Mouse (Mus musculus): ENCODE results near the gene Olfr12. TPM values are rescaled to one million over a fixed set of nuclear protein-coding genes. Genes with fewer than 3 reads are reported as not detected.

Gene Olfr12
- polyA plus RNA-seq, 1 experiment from 2014 or later: not detected

- H3K9me3 ChIP-seq (ENCODE audit: control insufficient read depth, low read length): no peaks in the 10 kb centered on the region
- no peak overlapping the region for H3K4me3 ChIP-seq (ENCODE audit: low read depth, low read length)
- H3K27me3 ChIP-seq (ENCODE audit: control insufficient read depth, insufficient read depth, low read length): no peaks in the 10 kb centered on the region
- H3K27ac ChIP-seq (ENCODE audit: low read depth, low read length): no peak overlapping the region
- no peaks in the 10 kb centered on the region for H3K4me1 ChIP-seq (ENCODE audit: control insufficient read depth, insufficient read depth, low read length)
- WGBS: 12% methylated on average over 1 of the region's 1 CpGs
- no peaks in the 10 kb centered on the region for H3K36me3 ChIP-seq (ENCODE audit: control insufficient read depth, insufficient read depth, low read length)
- H3K9ac ChIP-seq (ENCODE audit: low read length): no peak overlapping the region
- ATAC-seq (ENCODE audit: insufficient read depth, low FRiP score, low TSS enrichment) (no peak), DNase-seq (ENCODE audit: low spot score) (no peak)
- no peak overlapping the region for H3K4me2 ChIP-seq (ENCODE audit: low read depth)
Observed at GRCm38 (mm10) chr1:92614516-92614915, 3.1 kb upstream of the Olfr12 start.

- H3K27ac ChIP-seq (ENCODE audit: low read depth, low read length): no peak overlapping the region
- no peaks in the 10 kb centered on the region for H3K4me1 ChIP-seq (ENCODE audit: control insufficient read depth, insufficient read depth, low read length)
- H3K36me3 ChIP-seq (ENCODE audit: control insufficient read depth, insufficient read depth, low read length): no peaks in the 10 kb centered on the region
- H3K4me3 ChIP-seq (ENCODE audit: low read depth, low read length): no peak overlapping the region
- H3K4me2 ChIP-seq (ENCODE audit: low read depth): no peak overlapping the region
- H3K9me3 ChIP-seq (ENCODE audit: control insufficient read depth, low read length): no peaks in the 10 kb centered on the region
- no peaks in the 10 kb centered on the region for H3K27me3 ChIP-seq (ENCODE audit: control insufficient read depth, insufficient read depth, low read length)
- ATAC-seq (ENCODE audit: insufficient read depth, low FRiP score, low TSS enrichment) (no peak), DNase-seq (ENCODE audit: low spot score) (no peak)
- H3K9ac ChIP-seq (ENCODE audit: low read length): no peak overlapping the region
- WGBS: 74% methylated on average over 1 of the region's 1 CpGs
Observed at GRCm38 (mm10) chr1:92616046-92616445, 1.5 kb upstream of the Olfr12 start.

GRCm38 (mm10) chr1:92618360-92618759 is 772 bp downstream of the Olfr12 start:
- Histone ChIP-seq H3K9ac (ENCODE audit: low read length) (no peak overlapping the region), H3K27me3 (ENCODE audit: control insufficient read depth, insufficient read depth, low read length) (no peaks in the 10 kb centered on the region), H3K27ac (ENCODE audit: low read depth, low read length) (no peak overlapping the region), H3K9me3 (ENCODE audit: control insufficient read depth, low read length) (no peaks in the 10 kb centered on the region), H3K4me1 (ENCODE audit: control insufficient read depth, insufficient read depth, low read length) (no peaks in the 10 kb centered on the region), H3K4me3 (ENCODE audit: low read depth, low read length) (no peak overlapping the region), H3K4me2 (ENCODE audit: low read depth) (no peak overlapping the region), H3K36me3 (ENCODE audit: control insufficient read depth, insufficient read depth, low read length) (no peaks in the 10 kb centered on the region)
- 70% methylated on average over 4 of the region's 4 CpGs for WGBS
- ATAC-seq (ENCODE audit: insufficient read depth, low FRiP score, low TSS enrichment) (no peak), DNase-seq (ENCODE audit: low spot score) (no peak)

GRCm38 (mm10) chr1:92628227-92628626 is 10.6 kb downstream of the Olfr12 start:
- no peak overlapping the region for H3K9ac ChIP-seq (ENCODE audit: low read length)
- H3K27me3 ChIP-seq (ENCODE audit: control insufficient read depth, insufficient read depth, low read length): no peaks in the 10 kb centered on the region
- no peaks in the 10 kb centered on the region for H3K36me3 ChIP-seq (ENCODE audit: control insufficient read depth, insufficient read depth, low read length)
- no peaks in the 10 kb centered on the region for H3K4me1 ChIP-seq (ENCODE audit: control insufficient read depth, insufficient read depth, low read length)
- ATAC-seq (ENCODE audit: insufficient read depth, low FRiP score, low TSS enrichment): no peak
- H3K4me2 ChIP-seq (ENCODE audit: low read depth): no peak overlapping the region
- H3K9me3 ChIP-seq (ENCODE audit: control insufficient read depth, low read length): no peaks in the 10 kb centered on the region
- 81% methylated on average over 4 of the region's 4 CpGs for WGBS
- no peak overlapping the region for H3K27ac ChIP-seq (ENCODE audit: low read depth, low read length)
- DNase-seq (ENCODE audit: low spot score): no peak
- H3K4me3 ChIP-seq (ENCODE audit: low read depth, low read length): no peak overlapping the region

- Histone ChIP-seq H3K4me2 (ENCODE audit: low read depth) (no peak overlapping the region), H3K4me3 (ENCODE audit: low read depth, low read length) (no peak overlapping the region), H3K27me3 (ENCODE audit: control insufficient read depth, insufficient read depth, low read length) (no peaks in the 10 kb centered on the region), H3K9me3 (ENCODE audit: control insufficient read depth, low read length) (no peaks in the 10 kb centered on the region), H3K36me3 (ENCODE audit: control insufficient read depth, insufficient read depth, low read length) (no peaks in the 10 kb centered on the region; the same call in 1 of the 2 replicates), H3K9ac (ENCODE audit: low read length) (no peak overlapping the region), H3K4me1 (ENCODE audit: control insufficient read depth, insufficient read depth, low read length) (no peaks in the 10 kb centered on the region), H3K27ac (ENCODE audit: low read depth, low read length) (no peak overlapping the region)
- no peak for ATAC-seq (ENCODE audit: insufficient read depth, low FRiP score, low TSS enrichment)
- WGBS: 84% methylated on average over 5 of the region's 5 CpGs
- no peak for DNase-seq (ENCODE audit: low spot score)
Observed at GRCm38 (mm10) chr1:92632196-92632595, 14.6 kb downstream of the Olfr12 start.

GRCm38 (mm10) chr1:92632948-92633347 is 15.4 kb downstream of the Olfr12 start:
- ATAC-seq (ENCODE audit: insufficient read depth, low FRiP score, low TSS enrichment): no peak

GRCm38 (mm10) chr1:92633726-92634125 is 16.1 kb downstream of the Olfr12 start:
- no peaks in the 10 kb centered on the region for H3K27me3 ChIP-seq (ENCODE audit: control insufficient read depth, insufficient read depth, low read length)
- H3K27ac ChIP-seq (ENCODE audit: low read depth, low read length): no peak overlapping the region
- ATAC-seq (ENCODE audit: insufficient read depth, low FRiP score, low TSS enrichment): no peak
- H3K9me3 ChIP-seq (ENCODE audit: control insufficient read depth, low read length): no peaks in the 10 kb centered on the region
- 84% methylated on average over 8 of the region's 8 CpGs for WGBS
- no peak overlapping the region for H3K4me2 ChIP-seq (ENCODE audit: low read depth)
- H3K4me1 ChIP-seq (ENCODE audit: control insufficient read depth, insufficient read depth, low read length): no peaks in the 10 kb centered on the region
- no peak overlapping the region for H3K9ac ChIP-seq (ENCODE audit: low read length)
- no peak overlapping the region for H3K4me3 ChIP-seq (ENCODE audit: low read depth, low read length)
- peaks cover 2% of the 10 kb centered on the region; the same call in 1 of the 2 replicates for H3K36me3 ChIP-seq (ENCODE audit: control insufficient read depth, insufficient read depth, low read length)
- DNase-seq (ENCODE audit: low spot score): no peak

More at GRCm38 (mm10) chr1:92632948-92633347, 15.4 kb downstream of the Olfr12 start:
- Histone ChIP-seq H3K4me2 (ENCODE audit: low read depth) (no peak overlapping the region), H3K27me3 (ENCODE audit: control insufficient read depth, insufficient read depth, low read length) (no peaks in the 10 kb centered on the region), H3K27ac (ENCODE audit: low read depth, low read length) (no peak overlapping the region), H3K4me1 (ENCODE audit: control insufficient read depth, insufficient read depth, low read length) (no peaks in the 10 kb centered on the region), H3K9ac (ENCODE audit: low read length) (no peak overlapping the region), H3K4me3 (ENCODE audit: low read depth, low read length) (no peak overlapping the region), H3K9me3 (ENCODE audit: control insufficient read depth, low read length) (no peaks in the 10 kb centered on the region), H3K36me3 (ENCODE audit: control insufficient read depth, insufficient read depth, low read length) (peaks cover 2% of the 10 kb centered on the region; the same call in 1 of the 2 replicates)
- DNase-seq (ENCODE audit: low spot score): no peak
- WGBS: 72% methylated on average over 6 of the region's 6 CpGs

GRCm38 (mm10) chr1:92634569-92634968 is 17.0 kb downstream of the Olfr12 start:
- no peak overlapping the region for H3K9ac ChIP-seq (ENCODE audit: low read length)
- 59% methylated on average over 1 of the region's 1 CpGs for WGBS
- peaks cover 2% of the 10 kb centered on the region; the same call in 1 of the 2 replicates for H3K36me3 ChIP-seq (ENCODE audit: control insufficient read depth, insufficient read depth, low read length)
- H3K9me3 ChIP-seq (ENCODE audit: control insufficient read depth, low read length): no peaks in the 10 kb centered on the region
- no peak overlapping the region for H3K27ac ChIP-seq (ENCODE audit: low read depth, low read length)
- H3K4me3 ChIP-seq (ENCODE audit: low read depth, low read length): no peak overlapping the region
- no peaks in the 10 kb centered on the region for H3K4me1 ChIP-seq (ENCODE audit: control insufficient read depth, insufficient read depth, low read length)
- H3K27me3 ChIP-seq (ENCODE audit: control insufficient read depth, insufficient read depth, low read length): no peaks in the 10 kb centered on the region
- ATAC-seq (ENCODE audit: insufficient read depth, low FRiP score, low TSS enrichment): no peak
- DNase-seq (ENCODE audit: low spot score): no peak
- H3K4me2 ChIP-seq (ENCODE audit: low read depth): no peak overlapping the region

GRCm38 (mm10) chr1:92634976-92635599 is 17.5 kb downstream of the Olfr12 start:
- WGBS: 82% methylated on average over 4 of the region's 4 CpGs
- no peaks in the 10 kb centered on the region for H3K9me3 ChIP-seq (ENCODE audit: control insufficient read depth, low read length)
- H3K27ac ChIP-seq (ENCODE audit: low read depth, low read length): no peak overlapping the region
- H3K4me1 ChIP-seq (ENCODE audit: control insufficient read depth, insufficient read depth, low read length): no peaks in the 10 kb centered on the region
- peaks cover 2% of the 10 kb centered on the region; the same call in 1 of the 2 replicates for H3K36me3 ChIP-seq (ENCODE audit: control insufficient read depth, insufficient read depth, low read length)
- ATAC-seq (ENCODE audit: insufficient read depth, low FRiP score, low TSS enrichment) (0 out of 2 replicates have a peak, but pooled peaks have one; percentile 38), DNase-seq (ENCODE audit: low spot score) (peak; percentile 17)
- H3K4me2 ChIP-seq (ENCODE audit: low read depth): no peak overlapping the region
- H3K27me3 ChIP-seq (ENCODE audit: control insufficient read depth, insufficient read depth, low read length): no peaks in the 10 kb centered on the region
- H3K4me3 ChIP-seq (ENCODE audit: low read depth, low read length): no peak overlapping the region
- H3K9ac ChIP-seq (ENCODE audit: low read length): no peak overlapping the region
